Mouse (Mus musculus) megakaryocyte, embryonic 14.5 days (primary cell): ENCODE results near the gene Zfp609. TPM values are rescaled to one million over a fixed set of nuclear protein-coding genes. Genes with fewer than 3 reads are reported as not detected.

Experiments
- H3K27me3 ChIP-seq: replicated peaks from 2 replicates; pipeline ENCODE3; 2012; ENCODE audit warnings: inconsistent platforms
- H3K36me3 ChIP-seq: replicated peaks from 2 replicates; pipeline ENCODE3; 2012; ENCODE audit warnings: low read length, inconsistent platforms, mixed read lengths
- H3K4me1 ChIP-seq: 2 replicates; pipeline ENCODE4 v1.6.1; 2012; ENCODE audit warnings: inconsistent platforms
- H3K4me3 ChIP-seq: replicated peaks from 2 replicates; pipeline ENCODE3; 2012; ENCODE audit warnings: moderate library complexity, mild to moderate bottlenecking, inconsistent platforms
- H3K9me3 ChIP-seq: 2 replicates; pipeline ENCODE4 v1.6.1; 2012; ENCODE audit warnings: inconsistent platforms
- FLI1 ChIP-seq: IDR thresholded peaks from 2 replicates; pipeline ENCODE4 v1.6.1; 2012; ENCODE audit warnings: low read length, inconsistent platforms, mixed read lengths
- GATA1 ChIP-seq: IDR thresholded peaks from 3 replicates; pipeline ENCODE4 v1.6.1; 2012; ENCODE audit warnings: mixed read lengths, low read length, inconsistent platforms, borderline replicate concordance
- polyA plus RNA-seq: library from polyadenylated mRNA; stranded (reverse); fragments of >175 nt; gene quantifications from 2 replicates; pipeline ENCODE4 v1.2.3, GENCODE M21; 2012; ENCODE audit warnings: low replicate concordance; ENCODE audit not compliant: insufficient read depth

The Zfp609 gene
- 1.2 and 15.5 TPM in 2 replicates for polyA plus RNA-seq

- H3K4me3 ChIP-seq = peak within 1 kb of the TSS; percentile 92
Observed at GRCm38 (mm10) chr9:65827344-65828015, at the start of gene Zfp609. Gene Zfp609 (minus strand): TSS chr9:65827564.

GRCm38 (mm10) chr9:65859656-65860055 lies 32.3 kb upstream of the Zfp609 start:
- no peak overlapping the region for H3K4me3 ChIP-seq
- peaks cover 4% of the 10 kb centered on the region; the same call in 1 of the 2 replicates for H3K4me1 ChIP-seq
- peaks cover 66% of the 10 kb centered on the region for H3K36me3 ChIP-seq
- H3K9me3 ChIP-seq = no peaks in the 10 kb centered on the region
- no peaks in the 10 kb centered on the region for H3K27me3 ChIP-seq
- no peak for TF ChIP-seq FLI1
- no peak for TF ChIP-seq GATA1

More at GRCm38 (mm10) chr9:65827344-65828015, at the start of gene Zfp609:
- peaks cover under 1% of the 10 kb centered on the region for H3K36me3 ChIP-seq
- peaks cover 77% of the 10 kb centered on the region for H3K4me1 ChIP-seq
- no peaks in the 10 kb centered on the region for H3K27me3 ChIP-seq
- no peaks in the 10 kb centered on the region for H3K9me3 ChIP-seq
- TF ChIP-seq GATA1 (no peak), FLI1 (no peak)

GRCm38 (mm10) chr9:65850203-65850602 lies 22.8 kb upstream of the Zfp609 start:
- H3K4me1 ChIP-seq = peaks cover 63% of the 10 kb centered on the region
- peaks cover 45% of the 10 kb centered on the region for H3K36me3 ChIP-seq
- H3K9me3 ChIP-seq = no peaks in the 10 kb centered on the region
- no peaks in the 10 kb centered on the region for H3K27me3 ChIP-seq
- no peak for TF ChIP-seq FLI1
- no peak for TF ChIP-seq GATA1
- no peak overlapping the region for H3K4me3 ChIP-seq

GRCm38 (mm10) chr9:65848154-65848553 lies 20.8 kb upstream of the Zfp609 start:
- peaks cover 36% of the 10 kb centered on the region for H3K36me3 ChIP-seq
- H3K9me3 ChIP-seq = no peaks in the 10 kb centered on the region
- H3K4me3 ChIP-seq = peak overlapping the region; percentile 62
- peaks cover 70% of the 10 kb centered on the region for H3K4me1 ChIP-seq
- TF ChIP-seq GATA1 (no peak), FLI1 (no peak)
- H3K27me3 ChIP-seq = no peaks in the 10 kb centered on the region

GRCm38 (mm10) chr9:65844421-65845165 lies 17.2 kb upstream of the Zfp609 start:
- H3K4me3 ChIP-seq = peak overlapping the region; percentile 56
- peaks cover 58% of the 10 kb centered on the region for H3K4me1 ChIP-seq
- H3K27me3 ChIP-seq = no peaks in the 10 kb centered on the region
- H3K9me3 ChIP-seq = no peaks in the 10 kb centered on the region
- peaks cover 27% of the 10 kb centered on the region for H3K36me3 ChIP-seq
- no peak for TF ChIP-seq FLI1
- no peak for TF ChIP-seq GATA1

GRCm38 (mm10) chr9:65839841-65840240 lies 12.5 kb upstream of the Zfp609 start:
- Histone ChIP-seq H3K36me3 (peaks cover 50% of the 10 kb centered on the region), H3K9me3 (no peaks in the 10 kb centered on the region), H3K4me3 (no peak overlapping the region), H3K27me3 (no peaks in the 10 kb centered on the region), H3K4me1 (peaks cover 14% of the 10 kb centered on the region)
- TF ChIP-seq GATA1 (no peak), FLI1 (no peak)

- Histone ChIP-seq H3K4me1 (peaks cover 31% of the 10 kb centered on the region), H3K4me3 (no peak overlapping the region), H3K36me3 (peaks cover 50% of the 10 kb centered on the region), H3K9me3 (no peaks in the 10 kb centered on the region), H3K27me3 (no peaks in the 10 kb centered on the region)
- TF ChIP-seq FLI1 (no peak), GATA1 (no peak)
Observed at GRCm38 (mm10) chr9:65836916-65837315, 9.6 kb upstream of the Zfp609 start.

GRCm38 (mm10) chr9:65834628-65835354 lies 7.4 kb upstream of the Zfp609 start:
- H3K4me1 ChIP-seq = peaks cover 49% of the 10 kb centered on the region
- peaks cover 41% of the 10 kb centered on the region for H3K36me3 ChIP-seq
- H3K4me3 ChIP-seq = no peak overlapping the region
- no peaks in the 10 kb centered on the region for H3K27me3 ChIP-seq
- TF ChIP-seq FLI1 = no peak
- no peak for TF ChIP-seq GATA1
- H3K9me3 ChIP-seq = no peaks in the 10 kb centered on the region

- no peaks in the 10 kb centered on the region for H3K9me3 ChIP-seq
- H3K27me3 ChIP-seq = no peaks in the 10 kb centered on the region
- H3K4me3 ChIP-seq = no peak overlapping the region
- peaks cover 36% of the 10 kb centered on the region for H3K36me3 ChIP-seq
- H3K4me1 ChIP-seq = peaks cover 52% of the 10 kb centered on the region
- TF ChIP-seq GATA1 = no peak
- no peak for TF ChIP-seq FLI1
Observed at GRCm38 (mm10) chr9:65833640-65834039, 6.3 kb upstream of the Zfp609 start.
